Mouse (Mus musculus): ENCODE measurements around the gene Mylk2. TPM values are rescaled to one million over a fixed set of nuclear protein-coding genes. Genes with fewer than 3 reads are reported as not detected.
A peak's percentile ranks its signal among the peaks of the same experiment; 100 is the strongest.

Gene Mylk2
- polyA plus RNA-seq, 1 experiment = 0.34 TPM

- no peak for TF ChIP-seq POLR2A (IDR thresholded peaks at IDR 0.05; ENCODE audit: control insufficient read depth, extremely low read depth, insufficient read depth, low read length, poor library complexity)
- peak; percentile 87; the same call in 1 of the 2 replicates for TF ChIP-seq CTCF (IDR thresholded peaks at IDR 0.05; ENCODE audit: borderline replicate concordance, control insufficient read depth, extremely low read depth, insufficient read depth, low read length, poor library complexity)
- Histone ChIP-seq H3K27ac (ENCODE audit: control insufficient read depth, insufficient read depth, low read length) (no peak overlapping the region), H3K36me3 (ENCODE audit: control insufficient read depth, insufficient read depth, low read length) (no peaks in the 10 kb centered on the region), H3K4me1 (replicated peaks; ENCODE audit: control insufficient read depth, insufficient read depth, low read length) (peaks cover 12% of the 10 kb centered on the region; the same call in 1 of the 2 replicates), H3K4me3 (ENCODE audit: control insufficient read depth, insufficient read depth, low read length) (no peak overlapping the region), H3K27me3 (ENCODE audit: control insufficient read depth, insufficient read depth, low read length) (peaks cover 5% of the 10 kb centered on the region; the same call in 1 of the 2 replicates)
- peak; percentile 58 for DNase-seq
- 2% methylated on average over 4 of the region's 4 CpGs for WGBS
These were observed 28.7 kb downstream of the Mylk2 start for GRCm38 (mm10) chr2:152939846-152940245.

- Histone ChIP-seq H3K27ac (ENCODE audit: control insufficient read depth, insufficient read depth, low read length) (no peak overlapping the region), H3K36me3 (ENCODE audit: control insufficient read depth, insufficient read depth, low read length) (no peaks in the 10 kb centered on the region), H3K27me3 (ENCODE audit: control insufficient read depth, insufficient read depth, low read length) (peaks cover 5% of the 10 kb centered on the region; the same call in 1 of the 2 replicates), H3K4me1 (replicated peaks; ENCODE audit: control insufficient read depth, insufficient read depth, low read length) (peaks cover 12% of the 10 kb centered on the region; the same call in 1 of the 2 replicates), H3K4me3 (ENCODE audit: control insufficient read depth, insufficient read depth, low read length) (no peak overlapping the region)
- TF ChIP-seq POLR2A (IDR thresholded peaks at IDR 0.05; ENCODE audit: control insufficient read depth, extremely low read depth, insufficient read depth, low read length, poor library complexity) = no peak
- no peak for TF ChIP-seq CTCF (IDR thresholded peaks at IDR 0.05; ENCODE audit: borderline replicate concordance, control insufficient read depth, extremely low read depth, insufficient read depth, low read length, poor library complexity)
- WGBS = 85% methylated on average over 6 of the region's 6 CpGs
- no peak for DNase-seq
These were observed 30.0 kb downstream of the Mylk2 start for GRCm38 (mm10) chr2:152941106-152941505.

- DNase-seq = no peak
- no peak for TF ChIP-seq CTCF (IDR thresholded peaks at IDR 0.05; ENCODE audit: borderline replicate concordance, control insufficient read depth, extremely low read depth, insufficient read depth, low read length, poor library complexity)
- no peak for TF ChIP-seq POLR2A (IDR thresholded peaks at IDR 0.05; ENCODE audit: control insufficient read depth, extremely low read depth, insufficient read depth, low read length, poor library complexity)
- no peaks in the 10 kb centered on the region for H3K36me3 ChIP-seq (ENCODE audit: control insufficient read depth, insufficient read depth, low read length)
- H3K27me3 ChIP-seq (ENCODE audit: control insufficient read depth, insufficient read depth, low read length) = peaks cover 5% of the 10 kb centered on the region; the same call in 1 of the 2 replicates
- no peak overlapping the region for H3K4me3 ChIP-seq (ENCODE audit: control insufficient read depth, insufficient read depth, low read length)
- no peak overlapping the region for H3K27ac ChIP-seq (ENCODE audit: control insufficient read depth, insufficient read depth, low read length)
- peaks cover 12% of the 10 kb centered on the region; the same call in 1 of the 2 replicates for H3K4me1 ChIP-seq (replicated peaks; ENCODE audit: control insufficient read depth, insufficient read depth, low read length)
- WGBS = 20% methylated on average over 7 of the region's 7 CpGs
These were observed 30.6 kb downstream of the Mylk2 start for GRCm38 (mm10) chr2:152941776-152942175.

GRCm38 (mm10) chr2:152942898-152943515, 31.9 kb downstream of the Mylk2 start:
- no peak for DNase-seq
- Histone ChIP-seq H3K4me1 (replicated peaks; ENCODE audit: control insufficient read depth, insufficient read depth, low read length) (peaks cover 12% of the 10 kb centered on the region; the same call in 1 of the 2 replicates), H3K27ac (ENCODE audit: control insufficient read depth, insufficient read depth, low read length) (no peak overlapping the region), H3K36me3 (ENCODE audit: control insufficient read depth, insufficient read depth, low read length) (no peaks in the 10 kb centered on the region), H3K27me3 (ENCODE audit: control insufficient read depth, insufficient read depth, low read length) (peaks cover 5% of the 10 kb centered on the region; the same call in 1 of the 2 replicates), H3K4me3 (ENCODE audit: control insufficient read depth, insufficient read depth, low read length) (peak overlapping the region; percentile 27)
- 1% methylated on average over 65 of the region's 65 CpGs for WGBS
- TF ChIP-seq POLR2A (IDR thresholded peaks at IDR 0.05; ENCODE audit: control insufficient read depth, extremely low read depth, insufficient read depth, low read length, poor library complexity) (no peak), CTCF (IDR thresholded peaks at IDR 0.05; ENCODE audit: borderline replicate concordance, control insufficient read depth, extremely low read depth, insufficient read depth, low read length, poor library complexity) (no peak)

GRCm38 (mm10) chr2:152943568-152943967, 32.4 kb downstream of the Mylk2 start:
- no peak overlapping the region for H3K4me3 ChIP-seq (ENCODE audit: control insufficient read depth, insufficient read depth, low read length)
- peaks cover 12% of the 10 kb centered on the region; the same call in 1 of the 2 replicates for H3K4me1 ChIP-seq (replicated peaks; ENCODE audit: control insufficient read depth, insufficient read depth, low read length)
- TF ChIP-seq POLR2A (IDR thresholded peaks at IDR 0.05; ENCODE audit: control insufficient read depth, extremely low read depth, insufficient read depth, low read length, poor library complexity) (no peak), CTCF (IDR thresholded peaks at IDR 0.05; ENCODE audit: borderline replicate concordance, control insufficient read depth, extremely low read depth, insufficient read depth, low read length, poor library complexity) (no peak)
- no peak for DNase-seq
- H3K27me3 ChIP-seq (ENCODE audit: control insufficient read depth, insufficient read depth, low read length) = peaks cover 5% of the 10 kb centered on the region; the same call in 1 of the 2 replicates
- H3K36me3 ChIP-seq (ENCODE audit: control insufficient read depth, insufficient read depth, low read length) = no peaks in the 10 kb centered on the region
- 9% methylated on average over 8 of the region's 8 CpGs for WGBS
- no peak overlapping the region for H3K27ac ChIP-seq (ENCODE audit: control insufficient read depth, insufficient read depth, low read length)

- peaks cover 12% of the 10 kb centered on the region; the same call in 1 of the 2 replicates for H3K4me1 ChIP-seq (replicated peaks; ENCODE audit: control insufficient read depth, insufficient read depth, low read length)
- H3K27me3 ChIP-seq (ENCODE audit: control insufficient read depth, insufficient read depth, low read length) = peaks cover 5% of the 10 kb centered on the region; the same call in 1 of the 2 replicates
- DNase-seq = no peak
These were observed 32.9 kb downstream of the Mylk2 start for GRCm38 (mm10) chr2:152944013-152944412.

More at GRCm38 (mm10) chr2:152944013-152944412, 32.9 kb downstream of the Mylk2 start:
- H3K4me3 ChIP-seq (ENCODE audit: control insufficient read depth, insufficient read depth, low read length) = no peak overlapping the region
- H3K36me3 ChIP-seq (ENCODE audit: control insufficient read depth, insufficient read depth, low read length) = no peaks in the 10 kb centered on the region
- TF ChIP-seq POLR2A (IDR thresholded peaks at IDR 0.05; ENCODE audit: control insufficient read depth, extremely low read depth, insufficient read depth, low read length, poor library complexity) = no peak
- no peak for TF ChIP-seq CTCF (IDR thresholded peaks at IDR 0.05; ENCODE audit: borderline replicate concordance, control insufficient read depth, extremely low read depth, insufficient read depth, low read length, poor library complexity)
- 57% methylated on average over 9 of the region's 9 CpGs for WGBS
- H3K27ac ChIP-seq (ENCODE audit: control insufficient read depth, insufficient read depth, low read length) = no peak overlapping the region

Measured in thymus, adult 2 months (tissue).